Mouse (Mus musculus): Measurements from ENCODE around the gene Mob3b.

DNA sequence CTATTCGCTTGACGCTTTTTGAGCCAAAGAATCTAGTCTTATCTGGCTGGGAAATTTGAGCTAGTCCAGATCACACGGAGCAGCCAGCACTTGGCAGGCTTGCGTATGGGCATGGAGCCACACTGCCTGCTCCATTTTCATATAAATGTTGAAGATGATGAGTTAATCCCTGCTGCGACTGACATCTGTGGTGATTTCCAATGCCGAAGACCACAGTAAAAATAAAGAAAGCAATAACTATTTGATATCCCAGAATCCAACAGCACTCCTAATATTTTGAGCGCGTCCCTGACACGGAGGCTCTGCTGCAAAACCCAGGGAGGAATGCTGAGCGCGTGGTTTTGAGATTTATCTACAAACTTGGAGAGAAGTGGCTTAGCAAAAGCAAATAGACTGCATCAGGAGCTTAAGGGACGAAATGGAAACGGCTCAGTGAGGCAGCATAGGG is 180.9 kb downstream of the Mob3b start:
- TF ChIP-seq POLR2A (IDR thresholded peaks at IDR 0.05; ENCODE audit: borderline replicate concordance, control insufficient read depth, low read depth, low read length) (no peak), CTCF (IDR thresholded peaks at IDR 0.05; ENCODE audit: control insufficient read depth, insufficient read depth, low read length) (no peak)
